Mouse (Mus musculus): ENCODE measurements at regions not wholly inside any gene's neighbourhood (a gene's known extent, or its start where the extent isn't known, plus 50 kb on each side); places are given as distances from the start of the nearest gene placed in this dataset.

- TF ChIP-seq EP300 (IDR thresholded peaks at IDR 0.05; ENCODE audit: low read depth), result no peak
- no peak for TF ChIP-seq CTCF (IDR thresholded peaks at IDR 0.05; ENCODE audit: low read depth)
These were observed 74.1 kb downstream of the 1700080O16Rik start for GRCm38 (mm10) chrX:51898445-51898844.
